Mouse (Mus musculus): ENCODE data around the gene Col5a3.

Gene Col5a3

DNA sequence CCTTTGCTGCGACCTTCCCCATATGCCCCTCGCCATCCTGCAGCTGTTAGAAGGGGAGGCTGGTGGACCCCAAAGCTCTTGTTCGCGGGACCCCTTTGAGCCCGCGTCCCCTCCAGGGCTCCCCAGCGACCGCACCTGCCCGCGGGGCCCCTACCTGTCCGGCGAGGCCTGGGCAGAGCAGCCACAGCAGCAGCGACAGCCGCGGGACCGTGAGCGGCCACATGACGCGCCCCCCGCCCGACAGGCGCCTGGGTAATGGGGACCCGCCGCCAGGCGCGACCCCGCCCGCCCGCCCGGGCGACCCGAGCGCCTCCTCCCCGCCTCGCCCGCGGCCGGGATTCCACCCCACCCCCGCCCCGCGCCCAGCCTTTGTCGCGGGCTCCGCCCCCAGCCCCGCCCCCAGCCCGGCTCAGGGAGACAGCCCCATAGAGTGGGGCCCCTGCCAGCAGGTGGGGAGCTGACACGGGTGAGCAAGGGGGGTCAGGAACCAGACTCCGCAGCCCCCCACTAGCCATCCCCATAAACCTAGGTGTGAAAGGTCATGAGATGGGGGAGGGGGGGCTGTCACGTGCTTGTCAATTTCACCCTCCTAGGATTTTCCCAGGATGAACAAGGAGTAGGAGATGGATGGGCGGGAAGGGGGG lies 68.7 kb downstream of the Col5a3 start, which contains the start of gene Olfm2:
Olfm2 (minus strand) TSS at position 333 of the 644 bp plus-strand sequence.
- peak in 1 of 2 experiments; percentile 26 for DNase-seq

DNA sequence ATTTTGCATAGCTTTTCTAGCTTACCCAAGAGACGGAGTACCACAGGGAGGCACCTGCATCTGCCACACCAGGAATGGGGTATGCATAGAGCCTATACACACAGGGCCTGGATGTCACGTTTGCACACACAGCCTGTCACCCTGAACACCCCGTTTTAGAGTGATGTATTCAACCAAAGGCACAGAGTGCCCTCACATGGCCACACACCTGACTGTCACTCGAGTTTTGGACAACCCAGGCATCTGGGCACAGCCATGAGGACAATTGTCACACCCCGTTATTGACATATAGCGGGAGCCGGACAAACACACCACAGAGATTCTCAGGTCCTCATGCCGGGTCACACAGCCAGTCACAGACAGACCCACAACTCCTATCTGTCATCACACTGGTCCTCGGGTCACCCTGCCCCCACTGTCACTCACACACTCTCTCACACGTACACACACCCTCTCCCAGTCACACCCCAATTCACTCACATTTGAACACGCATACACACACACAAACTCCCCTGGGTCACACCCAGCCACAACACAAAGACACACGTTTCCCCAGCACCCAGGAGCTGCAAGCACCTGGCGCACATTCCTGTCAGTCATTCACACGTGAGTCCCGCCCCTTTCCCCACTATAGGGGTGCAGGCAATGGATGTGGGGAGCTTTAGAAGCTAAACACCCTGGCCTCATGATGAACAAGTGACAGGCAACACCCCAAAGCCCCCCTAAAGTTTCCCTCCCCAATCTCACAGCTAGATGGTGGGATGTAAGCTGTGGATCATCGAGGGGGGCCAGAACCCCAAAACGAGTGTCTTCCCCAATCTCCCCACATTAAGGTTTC lies 69.5 kb downstream of the Col5a3 start:
- DNase-seq, result no peak

DNA sequence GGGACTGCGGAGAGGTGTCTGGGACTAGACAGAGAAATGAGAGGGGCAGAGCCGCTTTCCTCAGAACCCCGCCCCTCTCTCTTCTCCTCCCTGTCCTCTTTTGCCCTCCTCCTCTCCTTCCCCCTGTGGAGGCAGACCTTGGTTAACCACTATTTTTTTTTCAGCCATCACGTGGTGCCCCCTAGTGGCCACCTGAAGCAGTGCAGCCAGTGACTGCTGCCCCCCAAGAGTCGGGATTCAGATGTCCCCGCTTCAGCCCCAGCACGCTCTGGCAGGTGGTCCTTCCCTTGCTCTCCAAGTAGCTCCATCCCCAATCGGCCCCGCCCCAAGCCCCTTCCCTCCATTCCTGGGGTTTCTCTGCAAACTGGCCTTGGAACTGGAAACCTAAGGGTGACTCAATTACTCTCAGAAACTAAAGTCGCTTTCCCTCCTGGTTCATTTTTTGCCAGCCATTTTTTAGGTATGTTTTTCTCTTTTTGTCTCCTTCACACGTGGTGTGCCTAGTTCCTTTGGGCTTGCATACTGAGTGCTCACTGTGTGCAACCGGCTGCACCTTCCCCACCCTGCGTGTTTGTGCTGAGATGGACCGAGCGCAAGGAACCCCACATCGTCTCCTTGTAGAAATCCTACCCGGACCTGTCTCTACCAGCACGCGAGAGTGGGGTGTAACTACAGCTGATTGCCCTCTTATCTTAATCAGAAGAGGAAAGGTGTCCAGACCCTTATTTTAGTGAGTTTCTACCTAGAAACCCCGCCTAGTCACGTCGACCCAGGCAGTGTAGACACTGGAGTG lies 70.7 kb downstream of the Col5a3 start:
- DNase-seq, result peak; percentile 24 to 28

DNA sequence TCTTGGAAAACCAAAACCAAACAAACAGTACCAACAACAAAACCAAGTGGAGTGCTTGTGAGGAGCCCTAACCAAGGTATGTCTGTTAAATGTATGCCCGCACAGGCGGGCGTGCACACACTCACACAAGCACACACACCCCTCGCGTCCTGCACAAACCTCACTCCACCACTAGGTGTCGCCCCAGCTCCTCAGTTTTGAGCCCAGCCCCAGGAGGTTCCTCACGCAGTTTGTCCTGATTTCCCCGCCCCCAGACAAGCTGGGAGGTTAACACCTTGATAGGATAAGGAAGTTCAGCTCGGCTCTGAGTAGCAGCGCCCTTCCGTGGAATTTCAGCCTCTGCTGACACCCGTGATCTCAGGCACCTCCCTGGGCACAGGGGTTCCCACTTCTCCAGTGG lies 74.5 kb downstream of the Col5a3 start:
- peak; percentile 65 to 68 for DNase-seq

DNA sequence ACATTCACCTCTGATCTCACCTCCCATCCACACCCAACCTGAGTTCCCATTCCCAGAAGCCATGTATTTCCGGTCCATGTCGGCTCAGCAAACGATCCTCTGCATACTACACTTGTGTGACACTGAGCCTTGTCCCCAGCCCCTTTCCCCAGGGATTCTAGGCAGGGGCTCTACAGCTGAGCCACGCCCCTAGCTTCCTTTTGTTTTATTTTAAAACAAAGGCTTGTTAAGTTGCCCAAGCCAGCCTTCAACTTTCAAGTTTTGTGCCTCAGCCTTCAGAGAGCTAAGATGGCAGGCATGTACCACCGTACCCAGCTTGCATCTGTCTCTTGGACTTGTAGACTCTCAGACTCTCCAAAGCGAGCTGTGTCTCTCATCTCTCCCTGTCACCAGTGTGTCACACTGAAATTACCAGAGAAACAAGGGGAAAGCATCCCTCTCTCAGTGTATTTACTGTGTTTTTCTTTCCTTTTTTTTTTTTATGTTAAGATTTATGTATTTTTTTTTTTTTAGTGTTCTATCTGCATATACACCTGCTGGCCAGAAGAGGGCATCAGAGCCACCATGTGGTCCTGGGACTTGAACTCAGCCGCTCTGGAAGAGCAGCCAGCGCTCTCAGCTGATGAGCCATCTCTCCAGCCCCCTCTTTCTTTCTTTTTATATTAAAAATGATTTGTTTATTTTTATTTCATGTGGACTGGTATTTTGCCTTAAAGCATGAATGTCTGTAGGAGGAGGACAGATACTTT lies 76.4 kb downstream of the Col5a3 start:
- DNase-seq, result no peak

DNA sequence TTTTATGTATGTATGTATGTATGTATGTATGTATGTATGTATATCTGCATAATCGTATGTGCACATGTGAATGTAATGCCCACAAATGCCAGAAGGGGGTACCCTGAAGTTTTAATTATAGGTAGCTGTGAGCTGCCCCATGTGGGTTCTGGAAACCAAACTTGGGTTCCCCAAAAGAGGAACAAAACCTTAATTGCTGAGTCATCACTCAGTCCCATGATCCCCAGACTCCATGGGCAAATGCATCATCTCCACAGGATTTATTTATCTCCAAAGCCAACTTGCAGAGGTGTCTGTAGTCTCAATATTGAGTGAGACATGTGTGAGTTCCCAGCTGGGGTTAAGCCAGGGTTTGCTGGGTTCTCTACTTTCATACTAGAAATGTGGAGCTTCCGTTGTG lies 77.6 kb downstream of the Col5a3 start:
- DNase-seq, result no peak

DNA sequence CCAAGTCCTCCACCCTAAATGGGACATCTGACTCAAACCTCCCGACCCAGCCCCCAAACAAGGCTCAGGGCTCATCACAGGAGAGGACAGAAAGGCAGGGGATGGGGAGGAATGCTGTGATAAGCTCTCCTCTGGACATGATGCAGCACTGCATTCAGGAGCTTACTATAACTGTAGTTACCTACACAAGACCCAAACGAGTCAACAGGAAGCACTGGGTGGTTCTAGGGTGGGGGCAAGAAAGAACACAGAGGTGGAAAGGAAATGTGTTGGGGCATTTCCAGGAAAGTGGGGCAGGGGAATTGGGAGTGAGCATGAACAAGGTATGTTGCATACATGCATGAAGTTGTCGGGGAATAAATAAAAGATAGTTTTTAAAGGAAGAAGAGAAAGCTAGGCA lies 80.2 kb downstream of the Col5a3 start:
- no peak for DNase-seq

DNA sequence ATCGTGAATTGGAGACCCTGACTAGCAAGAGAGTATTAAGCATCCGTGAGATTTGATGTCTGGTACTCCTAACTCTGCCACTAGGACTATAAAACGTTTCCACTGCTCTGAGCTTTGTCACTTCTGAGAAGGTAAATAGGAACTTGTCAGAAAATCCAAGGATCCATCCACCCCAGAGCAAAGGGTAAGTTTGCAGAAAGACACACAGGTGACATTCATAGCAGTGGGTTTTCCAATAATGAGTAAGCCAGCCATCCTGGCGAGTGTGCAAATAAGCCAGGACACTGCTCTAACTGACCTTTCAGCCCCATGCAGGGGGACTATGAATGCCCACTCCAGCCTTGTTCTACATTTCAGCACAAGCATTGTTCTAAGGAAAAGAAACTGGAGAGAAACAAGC lies 83.1 kb downstream of the Col5a3 start:
- DNase-seq, result no peak

DNA sequence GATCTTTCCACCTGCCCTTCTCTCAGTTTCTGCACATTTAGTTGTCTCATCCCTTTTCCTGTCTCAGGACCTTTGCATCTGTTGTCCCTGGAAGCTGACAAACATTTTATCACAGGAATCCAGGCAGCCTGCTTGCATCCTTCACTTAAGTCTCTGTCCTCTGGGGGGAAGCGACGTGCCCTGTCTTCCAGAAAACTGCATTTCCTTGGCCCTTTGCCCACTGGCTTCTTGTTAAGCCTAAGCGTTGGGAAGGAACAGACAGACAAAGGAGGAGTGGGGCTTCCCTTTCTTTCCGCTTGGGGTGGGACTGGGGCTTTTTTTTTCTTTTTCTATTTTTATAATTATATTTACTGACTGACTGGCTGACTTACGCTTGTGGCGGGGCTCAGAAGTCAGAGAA lies 85.4 kb downstream of the Col5a3 start:
- DNase-seq, result no peak

DNA sequence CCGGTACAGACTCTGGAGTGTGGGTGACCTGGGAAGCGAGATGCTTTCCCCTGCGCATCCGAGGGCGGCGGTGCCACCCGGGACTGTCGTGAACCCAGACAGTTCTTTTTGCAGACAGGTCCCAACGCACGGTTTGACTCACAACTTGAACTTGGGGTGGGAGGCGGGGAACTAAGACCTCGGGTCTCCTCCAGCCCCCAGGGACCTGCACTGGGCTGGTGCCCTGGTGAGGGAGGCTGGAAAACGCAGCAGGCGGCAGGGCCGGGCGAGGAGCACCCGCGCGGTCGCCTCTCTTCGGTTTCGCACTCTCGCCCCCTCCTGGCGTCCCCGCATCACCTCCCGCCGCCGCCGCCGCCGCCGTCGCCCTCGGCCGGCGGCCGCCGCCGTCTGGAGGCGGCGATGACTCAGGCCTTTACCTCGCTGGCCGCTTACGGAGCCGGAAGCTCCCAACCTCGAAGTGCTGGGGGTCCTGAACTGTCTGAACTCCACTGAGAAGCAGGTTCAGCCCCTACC lies 87.2 kb downstream of the Col5a3 start:
- DNase-seq, result peak; percentile 49 to 51

DNA sequence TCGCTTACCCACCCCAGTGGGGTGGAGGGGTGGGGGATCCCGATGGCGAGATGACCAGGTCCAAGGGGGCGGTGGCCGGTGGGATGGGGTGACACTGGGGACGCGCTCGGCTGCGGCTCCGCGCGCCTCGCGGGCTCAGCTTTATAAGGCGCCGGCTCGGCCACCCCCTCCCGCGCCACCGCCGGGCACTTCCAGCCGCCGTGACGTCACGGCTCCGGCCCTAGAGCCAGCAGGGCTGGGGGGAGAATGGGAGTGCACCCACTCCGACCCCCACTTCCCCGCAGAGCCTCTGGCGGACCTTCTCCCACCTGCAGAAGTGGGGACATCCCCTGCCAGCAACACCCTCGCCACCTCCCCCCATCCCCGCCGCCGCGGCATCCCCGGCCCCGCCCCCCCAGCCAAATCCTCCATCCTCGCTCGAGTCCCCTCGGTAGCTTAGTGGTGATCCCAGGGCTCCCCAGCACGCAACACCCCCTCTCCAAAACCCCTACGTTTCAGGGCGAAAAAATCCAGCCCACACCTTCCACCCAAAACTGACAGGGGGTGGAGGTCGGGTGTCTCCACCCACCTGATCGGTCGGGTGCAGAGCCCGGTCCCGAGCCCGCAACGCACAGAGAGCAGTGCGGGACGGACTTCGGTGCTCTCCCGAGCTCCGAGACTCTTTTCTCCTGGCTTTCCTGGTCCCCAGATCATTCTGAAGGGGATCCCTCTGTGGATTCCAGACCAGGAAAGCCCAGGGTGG lies 87.8 kb downstream of the Col5a3 start:
- peak in 1 of 2 experiments; percentile 12 for DNase-seq

DNA sequence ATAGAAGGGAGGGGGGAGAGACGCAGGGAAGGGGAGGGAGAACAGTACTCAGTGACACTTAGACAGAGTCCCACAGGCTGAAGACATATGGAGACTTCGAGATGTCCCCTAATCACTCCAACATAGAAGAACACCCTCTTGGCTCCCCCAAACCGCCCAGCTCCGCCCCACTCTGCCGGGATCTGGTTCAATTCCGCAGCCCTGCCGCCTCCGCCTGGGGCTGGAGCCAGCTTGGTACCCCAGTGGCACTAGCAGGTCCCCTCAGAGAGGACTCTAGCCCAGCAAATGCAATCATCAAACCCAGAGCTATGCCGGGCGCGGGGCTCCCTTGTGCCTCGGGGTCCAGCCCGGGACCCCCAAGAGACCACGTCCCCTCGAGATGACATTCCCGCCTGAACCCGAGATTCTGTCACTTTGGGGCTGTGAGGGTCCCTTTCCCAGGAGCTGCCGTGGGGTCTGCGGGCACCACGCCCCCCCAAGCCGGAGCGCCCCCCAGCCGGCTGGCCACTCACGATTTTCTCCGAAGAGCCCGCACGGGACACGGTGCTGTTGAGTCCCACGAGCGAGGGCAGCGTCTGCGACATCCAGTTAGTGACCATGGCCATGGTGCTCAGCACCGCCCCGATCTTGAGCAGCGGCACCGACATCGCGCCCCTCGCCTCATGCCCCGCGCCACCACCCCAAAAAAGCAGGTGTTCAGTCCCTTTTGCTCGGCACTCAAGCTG lies 88.6 kb downstream of the Col5a3 start:
- DNase-seq, result no peak

DNA sequence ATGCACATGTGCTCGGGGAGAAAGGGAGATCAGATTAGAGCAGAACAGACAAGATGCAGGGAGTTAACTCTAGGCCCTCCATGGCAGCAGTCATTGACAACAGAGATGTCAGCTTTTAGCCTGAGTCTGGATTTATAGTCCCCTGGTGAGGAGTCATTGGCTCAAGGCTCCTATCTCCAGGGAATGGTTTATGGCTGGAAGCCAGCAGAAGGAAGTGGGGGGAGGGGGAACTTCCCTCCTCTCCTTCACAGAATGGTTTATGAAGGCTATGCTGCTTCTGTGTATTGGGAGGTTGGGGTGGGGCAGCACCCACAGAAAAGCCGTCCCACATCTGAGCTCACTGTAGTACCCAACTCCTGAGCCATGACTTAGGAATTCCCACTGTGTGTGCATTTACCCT lies 93.3 kb downstream of the Col5a3 start:
- DNase-seq, result no peak

Measured in thymus, postnatal 36 days (tissue).